Mouse (Mus musculus) testis, adult 2 months (tissue): ENCODE data around the gene Lcn3.

Experiments used
- CTCF ChIP-seq: fragments of 200-500 bp; IDR thresholded peaks from 2 replicates; pipeline ENCODE4 v1.5.1; 2012; ENCODE audit warnings: low read depth, mild to moderate bottlenecking, inconsistent platforms, low read length, moderate library complexity; ENCODE audit not compliant: control insufficient read depth, insufficient read depth, insufficient replicate concordance
- POLR2A ChIP-seq: fragments of 200-500 bp; IDR thresholded peaks from 2 replicates; pipeline ENCODE4 v1.6.1; 2012; ENCODE audit warnings: low read depth, mild to moderate bottlenecking, inconsistent platforms, low read length, moderate library complexity; ENCODE audit not compliant: control insufficient read depth

DNA sequence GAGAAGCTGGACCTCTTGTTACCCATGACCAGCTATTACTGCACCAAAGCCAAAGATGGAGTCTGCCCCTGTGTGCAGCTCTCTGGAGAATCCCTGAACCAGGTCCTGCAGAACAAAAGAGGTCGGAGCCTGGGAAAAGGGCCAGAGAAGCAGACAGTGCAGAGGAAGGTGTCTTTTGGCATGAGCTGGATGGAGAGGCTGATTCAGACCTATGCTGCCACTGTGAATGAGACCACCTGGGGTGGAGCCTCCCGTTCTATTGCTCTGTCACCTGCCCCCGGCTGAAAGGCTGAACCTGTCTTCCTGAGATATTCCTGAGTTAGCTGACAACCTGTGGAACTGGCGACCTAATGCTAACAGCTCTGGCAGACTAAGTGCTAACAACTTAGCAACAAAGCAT, 15.6 kb downstream of the Lcn3 start:
- no peak for TF ChIP-seq CTCF
- TF ChIP-seq POLR2A = no peak
